Mouse (Mus musculus) natural killer cell, adult 2 months (primary cell): ENCODE results near the gene Klhl6.
A peak's percentile ranks its signal among the peaks of the same experiment; 100 is the strongest.
"Not testable (repeated sequence)": the region's sequence is repeated elsewhere in the genome, so short reads cannot be mapped to it uniquely, and the experiment has no call there.

ENCODE experiments used
- DNase-seq, 2 experiments: peaks; one replicate each; pipeline ENCODE4 v3.0.0; 2022; ENCODE audit warnings: low spot score in 2 of 2

The Klhl6 gene

GRCm38 (mm10) chr16:19982537-19983257 is at the start of gene Klhl6:
Gene Klhl6, minus strand, starts transcription at chr16:19983037.
- peak; percentile 78 to 80 for DNase-seq

- DNase-seq, result not testable (repeated sequence)
Observed at GRCm38 (mm10) chr16:20027241-20027640, 44.4 kb upstream of the Klhl6 start.

- DNase-seq, result no peak
Observed at GRCm38 (mm10) chr16:20022821-20023220, 40.0 kb upstream of the Klhl6 start.

- no peak for DNase-seq
Observed at GRCm38 (mm10) chr16:20021848-20022247, 39.0 kb upstream of the Klhl6 start.

GRCm38 (mm10) chr16:20012647-20013046 is 29.8 kb upstream of the Klhl6 start:
- no peak for DNase-seq

GRCm38 (mm10) chr16:20006066-20006465 is 23.2 kb upstream of the Klhl6 start:
- no peak for DNase-seq

- DNase-seq, result peak in 1 of 2 experiments; percentile 32
Observed at GRCm38 (mm10) chr16:20000286-20000685, 17.4 kb upstream of the Klhl6 start.

GRCm38 (mm10) chr16:19997616-19998015 is 14.8 kb upstream of the Klhl6 start:
- no peak for DNase-seq

GRCm38 (mm10) chr16:19996913-19997312 is 14.1 kb upstream of the Klhl6 start:
- not testable (repeated sequence) for DNase-seq

- no peak for DNase-seq
Observed at GRCm38 (mm10) chr16:19995818-19996217, 13.0 kb upstream of the Klhl6 start.

- DNase-seq, result no peak
Observed at GRCm38 (mm10) chr16:19993278-19993677, 10.4 kb upstream of the Klhl6 start.

GRCm38 (mm10) chr16:19990536-19990935 is 7.7 kb upstream of the Klhl6 start:
- no peak for DNase-seq

GRCm38 (mm10) chr16:19987589-19987988 is 4.8 kb upstream of the Klhl6 start:
- DNase-seq, result no peak

GRCm38 (mm10) chr16:19984884-19985643 is 2.2 kb upstream of the Klhl6 start:
- DNase-seq, result peak; percentile 25 to 32

- no peak for DNase-seq
Observed at GRCm38 (mm10) chr16:19983559-19983958, 722 bp upstream of the Klhl6 start.

- DNase-seq, result no peak
Observed at GRCm38 (mm10) chr16:19981684-19982083, 1.2 kb downstream of the Klhl6 start.

GRCm38 (mm10) chr16:19981006-19981405 is 1.8 kb downstream of the Klhl6 start:
- peak; percentile 29 to 33 for DNase-seq

GRCm38 (mm10) chr16:19979755-19980154 is 3.1 kb downstream of the Klhl6 start:
- DNase-seq, result no peak

GRCm38 (mm10) chr16:19977282-19977681 is 5.6 kb downstream of the Klhl6 start:
- DNase-seq, result no peak

GRCm38 (mm10) chr16:19976825-19977224 is 6.0 kb downstream of the Klhl6 start:
- no peak for DNase-seq

GRCm38 (mm10) chr16:19975432-19975831 is 7.4 kb downstream of the Klhl6 start:
- no peak for DNase-seq

- peak in 1 of 2 experiments; percentile 15 for DNase-seq
Observed at GRCm38 (mm10) chr16:19973480-19973879, 9.4 kb downstream of the Klhl6 start.

- DNase-seq, result no peak
Observed at GRCm38 (mm10) chr16:19972736-19973350, 10.0 kb downstream of the Klhl6 start.
